Mouse (Mus musculus) embryonic facial prominence, embryonic 14.5 days (tissue): ENCODE data around the gene Osgep. TPM values are rescaled to one million over a fixed set of nuclear protein-coding genes. Genes with fewer than 3 reads are reported as not detected.
A peak's percentile ranks its signal among the peaks of the same experiment; 100 is the strongest.

Source experiments
- ATAC-seq: fragments of 200-750 bp; cut with Nextera tagmentation; 2 replicates; pipeline ENCODE4 v1.8.0; 2017; ENCODE audit warnings: low read depth, moderate number of reproducible peaks, moderate TSS enrichment
- DNase-seq: peaks from one replicate; pipeline ENCODE4 v3.0.0-alpha.2; 2015; ENCODE audit warnings: low spot score
- H3K27ac ChIP-seq: fragments of 300-500 bp; sonication (generic); replicated peaks from 2 replicates; pipeline ENCODE4 v1.5.1; 2014; ENCODE audit warnings: low read depth, mild to moderate bottlenecking, low read length, moderate library complexity
- H3K27me3 ChIP-seq: fragments of 300-500 bp; sonication (generic); replicated peaks from 2 replicates; pipeline ENCODE4 v1.6.1; 2014; ENCODE audit warnings: low read length; ENCODE audit not compliant: control insufficient read depth, insufficient read depth
- H3K36me3 ChIP-seq: fragments of 300-500 bp; sonication (generic); 2 replicates; pipeline ENCODE4 v1.6.1; 2014; ENCODE audit warnings: low read length, mixed read lengths; ENCODE audit not compliant: control insufficient read depth, insufficient read depth
- H3K4me1 ChIP-seq: fragments of 300-500 bp; sonication (generic); 2 replicates; pipeline ENCODE4 v1.6.1; 2014; ENCODE audit warnings: antibody characterized with exemption, low read length; ENCODE audit not compliant: control insufficient read depth, insufficient read depth
- H3K4me2 ChIP-seq: fragments of 300-500 bp; sonication (generic); 2 replicates; pipeline ENCODE4 v1.6.1; 2014; ENCODE audit warnings: low read depth, mild to moderate bottlenecking, low read length, moderate library complexity, mixed read lengths
- H3K4me3 ChIP-seq: fragments of 300-500 bp; sonication (generic); 2 replicates; pipeline ENCODE4 v1.5.1; 2014; ENCODE audit warnings: low read depth, mild to moderate bottlenecking, low read length
- H3K9ac ChIP-seq: fragments of 300-500 bp; sonication (generic); 2 replicates; pipeline ENCODE4 v1.6.1; 2014; ENCODE audit warnings: low read depth, mild to moderate bottlenecking, low read length, moderate library complexity, mixed read lengths
- H3K9me3 ChIP-seq: fragments of 300-500 bp; sonication (generic); 2 replicates; pipeline ENCODE4 v1.6.1; 2016; ENCODE audit warnings: low read length; ENCODE audit not compliant: control insufficient read depth
- WGBS: fragments of 180-500 bp; shearing (Covaris S2); extraction: QIAGEN DNeasy Blood & Tissue Kit; methylation state at CpG from one replicate; pipeline ENCODE4 v1.1.7; 2014; 5-methylcytosine and 5-hydroxymethylcytosine counted together
- polyA plus RNA-seq: library from polyadenylated mRNA; unstranded; fragments of >200 nt; fragmentation: Nextera tagmentation; extraction: Ambion mirVana; gene quantifications from 2 replicates; pipeline ENCODE4 v1.2.1, GENCODE M21; 2014

The Osgep gene
- polyA plus RNA-seq, 1 experiment from 2014 or later, result 138 TPM

- no peaks in the 10 kb centered on the region for H3K36me3 ChIP-seq
- H3K27ac ChIP-seq, result no peak overlapping the region
- 81% methylated on average over 6 of the region's 6 CpGs for WGBS
- no peaks in the 10 kb centered on the region for H3K27me3 ChIP-seq
- no peak for ATAC-seq
- no peak overlapping the region for H3K4me2 ChIP-seq
- H3K4me1 ChIP-seq, result no peaks in the 10 kb centered on the region
- no peak overlapping the region for H3K4me3 ChIP-seq
- H3K9me3 ChIP-seq, result no peaks in the 10 kb centered on the region
- no peak overlapping the region for H3K9ac ChIP-seq
- no peak for DNase-seq
Measured at GRCm38 (mm10) chr14:50876236-50876950, 48.3 kb downstream of the Osgep start.

- no peak for DNase-seq
- H3K4me2 ChIP-seq, result no peak overlapping the region
- H3K27ac ChIP-seq, result no peak overlapping the region
- no peaks in the 10 kb centered on the region for H3K9me3 ChIP-seq
- 76% methylated on average over 6 of the region's 6 CpGs for WGBS
- peaks cover 3% of the 10 kb centered on the region for H3K4me1 ChIP-seq
- no peak for ATAC-seq
- H3K27me3 ChIP-seq, result no peaks in the 10 kb centered on the region
- no peak overlapping the region for H3K4me3 ChIP-seq
- H3K9ac ChIP-seq, result no peak overlapping the region
- H3K36me3 ChIP-seq, result no peaks in the 10 kb centered on the region
Measured at GRCm38 (mm10) chr14:50875591-50876230, 49.0 kb downstream of the Osgep start.

- Histone ChIP-seq H3K27ac (no peak overlapping the region), H3K4me3 (no peak overlapping the region), H3K4me1 (peaks cover 5% of the 10 kb centered on the region), H3K9me3 (no peaks in the 10 kb centered on the region), H3K4me2 (no peak overlapping the region), H3K9ac (no peak overlapping the region), H3K27me3 (no peaks in the 10 kb centered on the region), H3K36me3 (no peaks in the 10 kb centered on the region)
- DNase-seq (no peak), ATAC-seq (no peak)
- whole genome bisulfite sequencing, result 79% methylated on average over 3 of the region's 3 CpGs
Measured at GRCm38 (mm10) chr14:50875175-50875574, 49.5 kb downstream of the Osgep start.

DNA sequence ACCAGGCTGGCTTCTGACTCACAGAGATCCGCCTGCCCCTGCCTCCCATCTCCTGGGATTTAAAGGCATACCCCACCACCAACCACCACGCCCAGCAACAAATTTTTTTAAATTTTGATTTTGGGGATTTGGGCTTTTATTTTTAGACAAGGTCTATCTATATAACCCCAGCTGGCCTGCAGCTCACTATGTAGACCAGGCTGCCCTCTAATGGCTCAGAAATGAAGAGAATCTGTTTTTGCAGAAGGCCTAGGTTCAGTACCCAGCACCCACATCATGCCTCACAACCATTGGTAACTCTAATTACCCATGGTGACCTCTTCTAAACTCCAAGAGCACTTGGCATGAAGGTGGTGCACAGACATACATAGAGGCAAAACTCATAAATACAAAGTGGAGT lies 53.4 kb downstream of the Osgep start:
- 0 out of 2 replicates have a peak overlapping the region, but pooled peaks have one; percentile 71 for H3K4me2 ChIP-seq
- WGBS, result 87% methylated on average over 2 of the region's 2 CpGs
- no peaks in the 10 kb centered on the region for H3K9me3 ChIP-seq

GRCm38 (mm10) chr14:50870805-50871143 lies 53.9 kb downstream of the Osgep start:
- Histone ChIP-seq H3K36me3 (no peaks in the 10 kb centered on the region), H3K9me3 (no peaks in the 10 kb centered on the region), H3K4me3 (peak overlapping the region; percentile 54), H3K27ac (peak overlapping the region; percentile 70; the same call in 1 of the 2 replicates), H3K27me3 (no peaks in the 10 kb centered on the region), H3K4me1 (peaks cover 7% of the 10 kb centered on the region), H3K9ac (peak overlapping the region; percentile 72), H3K4me2 (peak overlapping the region; percentile 71)
- no peak for DNase-seq
- 23% methylated on average over 5 of the region's 5 CpGs for WGBS
- no peak; the same call in 1 of the 2 replicates for ATAC-seq

More for the DNA sequence above, 53.4 kb downstream of the Osgep start:
- Histone ChIP-seq H3K4me3 (no peak overlapping the region), H3K27ac (no peak overlapping the region), H3K4me1 (peaks cover 7% of the 10 kb centered on the region), H3K36me3 (no peaks in the 10 kb centered on the region), H3K9ac (no peak overlapping the region), H3K27me3 (no peaks in the 10 kb centered on the region)
- no peak for DNase-seq
- no peak for ATAC-seq

DNA sequence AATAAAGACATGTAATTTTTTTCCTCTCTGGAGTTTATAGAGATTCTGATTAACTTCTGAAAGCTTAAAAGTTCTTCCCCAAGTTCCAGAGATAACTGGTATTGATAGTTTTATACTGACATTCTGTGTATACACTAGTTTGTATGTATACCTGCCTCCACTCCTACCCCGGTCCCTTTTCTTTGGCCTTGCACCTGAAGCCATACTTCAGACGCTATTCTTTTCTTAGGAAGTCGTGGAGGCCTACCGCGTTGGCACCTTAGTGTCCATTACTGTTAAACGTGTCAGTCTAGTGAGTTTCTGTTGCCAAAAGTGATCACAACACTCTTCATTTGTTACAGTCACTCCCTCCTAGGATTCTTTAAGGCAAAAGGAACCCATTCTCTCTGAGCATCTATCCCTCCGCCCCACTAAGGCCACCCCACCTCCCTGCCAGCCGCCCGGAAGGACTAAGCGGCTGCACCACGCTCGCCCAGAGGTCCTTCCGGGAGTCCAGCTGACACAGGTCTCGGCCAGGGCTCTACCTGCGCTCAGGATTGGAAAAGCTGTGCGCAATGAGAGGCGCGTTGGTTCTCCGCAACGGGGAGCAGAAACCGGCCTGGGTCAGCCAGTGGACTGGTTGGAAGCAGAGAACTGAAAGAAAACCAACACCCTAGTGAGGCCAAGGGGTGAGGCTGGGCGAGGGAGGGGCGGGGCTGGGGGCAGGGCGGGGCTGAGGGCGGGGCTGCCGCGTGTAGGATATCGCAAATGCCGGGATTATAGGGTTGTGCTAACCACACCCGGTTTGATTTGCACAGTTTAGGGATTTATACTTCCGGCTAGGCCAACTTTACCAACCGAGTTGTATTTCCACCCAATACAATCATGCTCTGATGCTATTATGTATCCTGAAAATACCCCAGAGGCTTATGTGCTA lies 54.5 kb downstream of the Osgep start, which contains the start of gene Tep1:
TSS of gene Tep1 (minus strand) at position 672 of the 916 bp plus-strand sequence.
- H3K36me3 ChIP-seq, result no peaks in the 10 kb centered on the region
- peak within 1 kb of the TSS; percentile 72 for H3K9ac ChIP-seq
- no peaks in the 10 kb centered on the region for H3K27me3 ChIP-seq
- peak within 1 kb of the TSS; percentile 71 for H3K4me2 ChIP-seq
- peak; percentile 92 for ATAC-seq
- H3K27ac ChIP-seq, result peak within 1 kb of the TSS; percentile 70
- no peaks in the 10 kb centered on the region for H3K9me3 ChIP-seq
- 8% methylated on average over 32 of the region's 32 CpGs for WGBS
- H3K4me3 ChIP-seq, result peak within 1 kb of the TSS; percentile 54
- DNase-seq, result peak; percentile 69
- peaks cover 7% of the 10 kb centered on the region for H3K4me1 ChIP-seq

- H3K9me3 ChIP-seq, result no peaks in the 10 kb centered on the region
Measured at GRCm38 (mm10) chr14:50868656-50869055, 56.0 kb downstream of the Osgep start.

GRCm38 (mm10) chr14:50868211-50868610 lies 56.5 kb downstream of the Osgep start:
- ATAC-seq, result no peak
- H3K4me1 ChIP-seq, result peaks cover 7% of the 10 kb centered on the region
- no peak overlapping the region for H3K4me2 ChIP-seq
- H3K27me3 ChIP-seq, result no peaks in the 10 kb centered on the region
- no peak for DNase-seq
- no peak overlapping the region for H3K4me3 ChIP-seq
- H3K36me3 ChIP-seq, result no peaks in the 10 kb centered on the region
- no peaks in the 10 kb centered on the region for H3K9me3 ChIP-seq
- H3K27ac ChIP-seq, result no peak overlapping the region
- no peak overlapping the region for H3K9ac ChIP-seq
- 74% methylated on average over 4 of the region's 4 CpGs for WGBS

More at GRCm38 (mm10) chr14:50868656-50869055, 56.0 kb downstream of the Osgep start:
- ATAC-seq, result no peak
- Histone ChIP-seq H3K27ac (no peak overlapping the region), H3K4me1 (peaks cover 7% of the 10 kb centered on the region), H3K4me2 (no peak overlapping the region), H3K36me3 (no peaks in the 10 kb centered on the region), H3K27me3 (no peaks in the 10 kb centered on the region), H3K4me3 (no peak overlapping the region), H3K9ac (no peak overlapping the region)
- WGBS, result 91% methylated on average over 5 of the region's 5 CpGs
- no peak for DNase-seq
